Mouse (Mus musculus): ENCODE results near the gene Tfpi. TPM values are rescaled to one million over a fixed set of nuclear protein-coding genes. Genes with fewer than 3 reads are reported as not detected.
"Not testable (repeated sequence)": the region's sequence is repeated elsewhere in the genome, so short reads cannot be mapped to it uniquely, and the experiment has no call there.

The Tfpi gene
- polyA plus RNA-seq, 1 experiment from 2014 or later, result 38.2 TPM

- WGBS, result 48% methylated on average over 4 of the region's 4 CpGs
- H3K4me3 ChIP-seq (replicated peaks), result no peak overlapping the region
- 0 out of 2 replicates have a peak, but pooled peaks have one; percentile 38 for ATAC-seq (replicated peaks; ENCODE audit: low FRiP score)
- H3K36me3 ChIP-seq, result no peaks in the 10 kb centered on the region
- H3K4me1 ChIP-seq, result 0 out of 2 replicates have a peak, but pooled peaks cover 8% of the 10 kb centered on the region
- H3K27ac ChIP-seq, result peak overlapping the region; percentile 61
- H3K9ac ChIP-seq, result no peak overlapping the region
- no peaks in the 10 kb centered on the region for H3K9me3 ChIP-seq (replicated peaks)
- no peaks in the 10 kb centered on the region for H3K27me3 ChIP-seq
- H3K4me2 ChIP-seq, result peak overlapping the region; percentile 20
Observed at GRCm38 (mm10) chr2:84426531-84426930, 50.0 kb downstream of the Tfpi start.

- Histone ChIP-seq H3K9me3 (replicated peaks) (no peaks in the 10 kb centered on the region), H3K27ac (peak within 1 kb of the TSS; percentile 95), H3K4me2 (peak within 1 kb of the TSS; percentile 59), H3K36me3 (no peaks in the 10 kb centered on the region), H3K4me1 (0 out of 2 replicates have a peak, but pooled peaks cover 8% of the 10 kb centered on the region), H3K9ac (peak within 1 kb of the TSS; percentile 43), H3K4me3 (replicated peaks) (peak within 1 kb of the TSS; percentile 47), H3K27me3 (no peaks in the 10 kb centered on the region)
- peak; percentile 97 for ATAC-seq (replicated peaks; ENCODE audit: low FRiP score)
- 1% methylated on average over 10 of the region's 10 CpGs for WGBS
Observed at GRCm38 (mm10) chr2:84425138-84425537, 51.4 kb downstream of the Tfpi start, which contains the start of gene Calcrl. Gene Calcrl (minus strand): TSS chr2:84425411.

GRCm38 (mm10) chr2:84416501-84416900 lies 60.1 kb downstream of the Tfpi start:
- Histone ChIP-seq H3K9me3 (replicated peaks) (no peaks in the 10 kb centered on the region), H3K4me1 (no peaks in the 10 kb centered on the region), H3K27me3 (no peaks in the 10 kb centered on the region), H3K4me3 (replicated peaks) (no peak overlapping the region), H3K9ac (no peak overlapping the region), H3K4me2 (no peak overlapping the region), H3K36me3 (peaks cover 17% of the 10 kb centered on the region), H3K27ac (no peak overlapping the region)
- 80% methylated on average over 4 of the region's 4 CpGs for WGBS
- ATAC-seq (replicated peaks; ENCODE audit: low FRiP score), result no peak

- ATAC-seq (replicated peaks; ENCODE audit: low FRiP score), result no peak
- no peak overlapping the region for H3K9ac ChIP-seq
Observed at GRCm38 (mm10) chr2:84409796-84410592, 66.6 kb downstream of the Tfpi start.

GRCm38 (mm10) chr2:84404834-84405233 lies 71.7 kb downstream of the Tfpi start:
- WGBS, result 98% methylated on average over 3 of the region's 3 CpGs
- Histone ChIP-seq H3K4me1 (no peaks in the 10 kb centered on the region), H3K4me2 (no peak overlapping the region)

More at GRCm38 (mm10) chr2:84409796-84410592, 66.6 kb downstream of the Tfpi start:
- H3K36me3 ChIP-seq, result peaks cover 18% of the 10 kb centered on the region
- no peak overlapping the region for H3K4me3 ChIP-seq (replicated peaks)
- no peaks in the 10 kb centered on the region for H3K4me1 ChIP-seq
- no peak overlapping the region for H3K4me2 ChIP-seq
- no peak overlapping the region for H3K27ac ChIP-seq
- no peaks in the 10 kb centered on the region for H3K9me3 ChIP-seq (replicated peaks)
- no peaks in the 10 kb centered on the region for H3K27me3 ChIP-seq

GRCm38 (mm10) chr2:84402713-84403112 lies 73.9 kb downstream of the Tfpi start:
- Histone ChIP-seq H3K27ac (no peak overlapping the region), H3K9ac (no peak overlapping the region), H3K9me3 (replicated peaks) (no peaks in the 10 kb centered on the region), H3K4me1 (no peaks in the 10 kb centered on the region), H3K36me3 (no peaks in the 10 kb centered on the region), H3K4me3 (replicated peaks) (no peak overlapping the region), H3K4me2 (no peak overlapping the region), H3K27me3 (no peaks in the 10 kb centered on the region)
- 92% methylated on average over 3 of the region's 3 CpGs for WGBS
- no peak for ATAC-seq (replicated peaks; ENCODE audit: low FRiP score)

More at GRCm38 (mm10) chr2:84404834-84405233, 71.7 kb downstream of the Tfpi start:
- no peak overlapping the region for H3K27ac ChIP-seq
- H3K4me3 ChIP-seq (replicated peaks), result no peak overlapping the region
- no peak overlapping the region for H3K9ac ChIP-seq
- ATAC-seq (replicated peaks; ENCODE audit: low FRiP score), result no peak
- no peaks in the 10 kb centered on the region for H3K36me3 ChIP-seq
- H3K9me3 ChIP-seq (replicated peaks), result no peaks in the 10 kb centered on the region
- H3K27me3 ChIP-seq, result no peaks in the 10 kb centered on the region

GRCm38 (mm10) chr2:84396557-84396956 lies 80.0 kb downstream of the Tfpi start:
- H3K36me3 ChIP-seq, result no peaks in the 10 kb centered on the region

GRCm38 (mm10) chr2:84393236-84393635 lies 83.3 kb downstream of the Tfpi start:
- Histone ChIP-seq H3K4me3 (replicated peaks) (no peak overlapping the region), H3K4me2 (no peak overlapping the region), H3K9me3 (replicated peaks) (no peaks in the 10 kb centered on the region), H3K36me3 (no peaks in the 10 kb centered on the region), H3K27me3 (no peaks in the 10 kb centered on the region), H3K9ac (no peak overlapping the region), H3K4me1 (no peaks in the 10 kb centered on the region), H3K27ac (no peak overlapping the region)
- no peak for ATAC-seq (replicated peaks; ENCODE audit: low FRiP score)
- 85% methylated on average over 4 of the region's 4 CpGs for WGBS

More at GRCm38 (mm10) chr2:84396557-84396956, 80.0 kb downstream of the Tfpi start:
- 75% methylated on average over 4 of the region's 4 CpGs for WGBS
- Histone ChIP-seq H3K27me3 (no peaks in the 10 kb centered on the region), H3K4me2 (no peak overlapping the region), H3K9me3 (replicated peaks) (no peaks in the 10 kb centered on the region), H3K4me1 (no peaks in the 10 kb centered on the region), H3K27ac (no peak overlapping the region), H3K9ac (no peak overlapping the region), H3K4me3 (replicated peaks) (no peak overlapping the region)
- ATAC-seq (replicated peaks; ENCODE audit: low FRiP score), result no peak

- Histone ChIP-seq H3K27me3 (no peaks in the 10 kb centered on the region), H3K36me3 (no peaks in the 10 kb centered on the region), H3K9ac (no peak overlapping the region), H3K4me3 (replicated peaks) (no peak overlapping the region), H3K9me3 (replicated peaks) (no peaks in the 10 kb centered on the region), H3K4me1 (peaks cover 16% of the 10 kb centered on the region), H3K4me2 (no peak overlapping the region), H3K27ac (no peak overlapping the region)
- no peak for ATAC-seq (replicated peaks; ENCODE audit: low FRiP score)
Observed at GRCm38 (mm10) chr2:84389075-84389474, 87.5 kb downstream of the Tfpi start.

- not testable (repeated sequence) for H3K4me3 ChIP-seq (replicated peaks); H3K4me2 ChIP-seq; ATAC-seq (replicated peaks; ENCODE audit: low FRiP score); H3K9ac ChIP-seq; H3K27me3 ChIP-seq; H3K27ac ChIP-seq; H3K9me3 ChIP-seq (replicated peaks); H3K36me3 ChIP-seq
- 83% methylated on average over 14 of the region's 14 CpGs for whole genome bisulfite sequencing
- H3K4me1 ChIP-seq, result peaks cover 16% of the 10 kb centered on the region
Observed at GRCm38 (mm10) chr2:84388537-84388936, 88.0 kb downstream of the Tfpi start.

- peaks cover 19% of the 10 kb centered on the region for H3K4me1 ChIP-seq
- H3K4me3 ChIP-seq (replicated peaks), result no peak overlapping the region
- peak overlapping the region; percentile 67 for H3K27ac ChIP-seq
- no peaks in the 10 kb centered on the region for H3K27me3 ChIP-seq
- no peak for ATAC-seq (replicated peaks; ENCODE audit: low FRiP score)
- H3K9me3 ChIP-seq (replicated peaks), result no peaks in the 10 kb centered on the region
- no peak overlapping the region for H3K9ac ChIP-seq
- H3K4me2 ChIP-seq, result peak overlapping the region; percentile 48; the same call in 1 of the 2 replicates
- H3K36me3 ChIP-seq, result no peaks in the 10 kb centered on the region
- 66% methylated on average over 7 of the region's 7 CpGs for WGBS
Observed at GRCm38 (mm10) chr2:84388023-84388416, 88.6 kb downstream of the Tfpi start.

GRCm38 (mm10) chr2:84387394-84388022 lies 89.1 kb downstream of the Tfpi start:
- no peak for ATAC-seq (replicated peaks; ENCODE audit: low FRiP score)
- H3K27ac ChIP-seq, result peak overlapping the region; percentile 67

More at GRCm38 (mm10) chr2:84387394-84388022, 89.1 kb downstream of the Tfpi start:
- Histone ChIP-seq H3K27me3 (no peaks in the 10 kb centered on the region), H3K36me3 (no peaks in the 10 kb centered on the region), H3K4me2 (peak overlapping the region; percentile 48), H3K9ac (no peak overlapping the region), H3K4me1 (peaks cover 19% of the 10 kb centered on the region), H3K9me3 (replicated peaks) (no peaks in the 10 kb centered on the region), H3K4me3 (replicated peaks) (peak overlapping the region; percentile 28)
- WGBS, result 55% methylated on average over 11 of the region's 11 CpGs
